Mouse (Mus musculus) frontal cortex, postnatal 14 days (tissue): ENCODE measurements around the gene Slc6a6.

Source experiments
- DNase-seq, 2 experiments: peaks; one replicate each; pipeline ENCODE4 v3.0.0; 2022; ENCODE audit warnings: low spot score in 2 of 2

Slc6a6 gene

GRCm38 (mm10) chr6:91700823-91701621 lies 17.2 kb downstream of the Slc6a6 start:
- no peak for DNase-seq

GRCm38 (mm10) chr6:91703459-91703858 lies 19.6 kb downstream of the Slc6a6 start:
- DNase-seq = no peak

GRCm38 (mm10) chr6:91704446-91704845 lies 20.6 kb downstream of the Slc6a6 start:
- no peak for DNase-seq

- no peak for DNase-seq
These were observed 21.8 kb downstream of the Slc6a6 start for GRCm38 (mm10) chr6:91705651-91706050.

GRCm38 (mm10) chr6:91706072-91706776 lies 22.4 kb downstream of the Slc6a6 start:
- no peak for DNase-seq

- no peak for DNase-seq
These were observed 23.5 kb downstream of the Slc6a6 start for GRCm38 (mm10) chr6:91707276-91707885.

GRCm38 (mm10) chr6:91707886-91708564 lies 24.2 kb downstream of the Slc6a6 start:
- no peak for DNase-seq

GRCm38 (mm10) chr6:91708919-91709318 lies 25.1 kb downstream of the Slc6a6 start:
- DNase-seq = no peak

GRCm38 (mm10) chr6:91710345-91710930 lies 26.6 kb downstream of the Slc6a6 start:
- no peak for DNase-seq

GRCm38 (mm10) chr6:91712097-91712854 lies 28.4 kb downstream of the Slc6a6 start:
- no peak for DNase-seq

GRCm38 (mm10) chr6:91712855-91713331 lies 29.0 kb downstream of the Slc6a6 start:
- DNase-seq = no peak

- no peak for DNase-seq
These were observed 29.6 kb downstream of the Slc6a6 start for GRCm38 (mm10) chr6:91713370-91713896.

- no peak for DNase-seq
These were observed 31.2 kb downstream of the Slc6a6 start for GRCm38 (mm10) chr6:91715023-91715422.

- DNase-seq = no peak
These were observed 32.3 kb downstream of the Slc6a6 start for GRCm38 (mm10) chr6:91715988-91716810.

GRCm38 (mm10) chr6:91718067-91718466 lies 34.2 kb downstream of the Slc6a6 start:
- no peak for DNase-seq

- DNase-seq = no peak
These were observed 34.8 kb downstream of the Slc6a6 start for GRCm38 (mm10) chr6:91718603-91719002.

- peak in 1 of 2 experiments; percentile 52 for DNase-seq
These were observed 35.3 kb downstream of the Slc6a6 start for GRCm38 (mm10) chr6:91719042-91719747.

GRCm38 (mm10) chr6:91719865-91720533 lies 36.1 kb downstream of the Slc6a6 start:
- peak in 1 of 2 experiments; percentile 28 for DNase-seq
